Mouse (Mus musculus) midbrain, postnatal 0 days (tissue): Measurements from ENCODE around the gene Cpa4. TPM values are rescaled to one million over a fixed set of nuclear protein-coding genes. Genes with fewer than 3 reads are reported as not detected.

Experiments used
- ATAC-seq: fragments of 200-750 bp; cut with Nextera tagmentation; 2 replicates; pipeline ENCODE4 v1.8.0; 2017; ENCODE audit warnings: moderate number of reproducible peaks, mild to moderate bottlenecking, moderate TSS enrichment, moderate library complexity; ENCODE audit not compliant: low FRiP score
- DNase-seq: peaks from one replicate; pipeline ENCODE4 v3.0.0-alpha.2; 2015; ENCODE audit warnings: low spot score
- H3K27ac ChIP-seq: fragments of 300-500 bp; sonication (generic); 2 replicates; pipeline ENCODE4 v1.5.1; 2014; ENCODE audit warnings: low read depth, mild to moderate bottlenecking, low read length, mixed read lengths
- H3K27me3 ChIP-seq: fragments of 300-500 bp; sonication (generic); 2 replicates; pipeline ENCODE4 v1.6.1; 2014; ENCODE audit warnings: low read length, control low read depth, mixed read lengths; ENCODE audit not compliant: insufficient read depth
- H3K36me3 ChIP-seq: fragments of 300-500 bp; sonication (generic); 2 replicates; pipeline ENCODE4 v1.6.1; 2014; ENCODE audit warnings: low read length, control low read depth, mixed read lengths; ENCODE audit not compliant: insufficient read depth
- H3K4me1 ChIP-seq: fragments of 300-500 bp; sonication (generic); 2 replicates; pipeline ENCODE4 v1.6.1; 2014; ENCODE audit warnings: mild to moderate bottlenecking, control low read depth, antibody characterized with exemption, low read length, mixed read lengths; ENCODE audit not compliant: insufficient read depth
- H3K4me2 ChIP-seq: fragments of 300-500 bp; sonication (generic); 2 replicates; pipeline ENCODE4 v1.6.1; 2014; ENCODE audit warnings: low read depth, mild to moderate bottlenecking, low read length, mixed read lengths; ENCODE audit not compliant: poor library complexity, severe bottlenecking
- H3K4me3 ChIP-seq: fragments of 300-500 bp; sonication (generic); 2 replicates; pipeline ENCODE4 v1.5.1; 2014; ENCODE audit warnings: low read depth, mild to moderate bottlenecking, low read length, moderate library complexity
- H3K9ac ChIP-seq: fragments of 300-500 bp; sonication (generic); replicated peaks from 2 replicates; pipeline ENCODE4 v1.6.1; 2014; ENCODE audit warnings: mild to moderate bottlenecking, low read length, moderate library complexity, mixed read lengths; ENCODE audit not compliant: poor library complexity, severe bottlenecking
- H3K9me3 ChIP-seq: fragments of 300-500 bp; sonication (generic); 2 replicates; pipeline ENCODE4 v1.6.1; 2016; ENCODE audit warnings: low read length, control low read depth
- CTCF ChIP-seq: IDR thresholded peaks from 2 replicates; pipeline ENCODE4 v1.5.1; 2016; ENCODE audit warnings: antibody characterized with exemption, mild to moderate bottlenecking
- WGBS: fragments of 180-500 bp; shearing (Covaris S2); extraction: QIAGEN DNeasy Blood & Tissue Kit; methylation state at CpG from one replicate; pipeline ENCODE4 v1.1.7; 2014; 5-methylcytosine and 5-hydroxymethylcytosine counted together
- polyA plus RNA-seq: library from polyadenylated mRNA; unstranded; fragments of >200 nt; fragmentation: Nextera tagmentation; extraction: Ambion mirVana; gene quantifications from 2 replicates; pipeline ENCODE4 v1.2.1, GENCODE M21; 2015
- total RNA-seq: library from RNA; depleted of rRNA; stranded (reverse); fragments of >200 nt; gene quantifications from 2 replicates; pipeline ENCODE4 v1.2.3, GENCODE M21; 2014; rRNA removed

The Cpa4 gene
- total RNA-seq (0.42 and 0.49 TPM in 2 replicates), polyA plus RNA-seq (0.75 and 0.79 TPM in 2 replicates)

DNA sequence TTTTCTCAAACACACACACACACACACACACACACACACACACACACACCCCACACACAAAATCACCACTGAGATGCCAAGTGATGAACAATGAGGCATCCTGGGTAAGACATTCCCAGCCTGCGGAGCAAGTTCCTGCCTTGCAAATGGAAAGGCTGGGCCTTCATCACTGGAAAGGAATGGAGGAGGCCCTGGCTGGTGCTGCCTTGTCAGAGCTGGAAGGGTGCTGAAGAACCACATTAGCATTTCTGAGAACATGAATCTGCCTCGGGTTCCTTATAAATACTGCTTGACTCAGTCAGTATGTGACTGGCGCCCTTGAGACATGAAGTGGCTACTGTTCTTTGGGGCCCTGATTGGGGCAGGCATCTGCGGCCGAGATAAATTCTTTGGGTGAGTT lies at the start of gene Cpa4:
Gene Cpa4 (plus strand): TSS at position 301 of the 400 bp plus-strand sequence.
- Histone ChIP-seq H3K4me2 (no peak within 1 kb of the TSS), H3K27ac (no peak within 1 kb of the TSS), H3K36me3 (no peaks in the 10 kb centered on the region), H3K9ac (no peak within 1 kb of the TSS), H3K4me1 (0 out of 2 replicates have a peak, but pooled peaks cover 6% of the 10 kb centered on the region), H3K27me3 (no peaks in the 10 kb centered on the region), H3K9me3 (no peaks in the 10 kb centered on the region), H3K4me3 (no peak within 1 kb of the TSS)
- DNase-seq (no peak), ATAC-seq (no peak)
- 68% methylated on average over 5 of the region's 5 CpGs for WGBS
- TF ChIP-seq CTCF, result no peak

DNA sequence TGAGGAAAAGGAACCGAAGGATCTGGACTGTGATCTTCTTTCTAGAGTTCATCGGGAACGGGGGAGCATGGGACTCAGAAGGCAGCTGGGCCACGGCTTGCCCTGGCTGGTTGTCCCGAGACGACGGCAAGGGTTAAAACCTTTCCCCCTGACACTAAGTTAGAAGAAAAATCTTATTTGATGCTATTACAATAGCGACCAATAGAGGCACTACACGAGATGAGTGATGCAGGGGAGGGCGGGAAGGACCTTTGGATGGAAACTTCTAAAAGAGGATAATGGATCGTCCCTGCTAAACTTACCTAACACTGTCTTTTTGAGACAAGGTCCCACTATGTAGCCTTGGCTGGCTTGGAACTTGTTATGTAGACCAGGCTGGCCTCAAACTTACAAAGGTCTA lies 47.8 kb upstream of the Cpa4 start:
- Histone ChIP-seq H3K4me3 (no peak overlapping the region), H3K36me3 (no peaks in the 10 kb centered on the region), H3K9me3 (no peaks in the 10 kb centered on the region), H3K27me3 (no peaks in the 10 kb centered on the region), H3K9ac (no peak overlapping the region), H3K27ac (no peak overlapping the region), H3K4me1 (no peaks in the 10 kb centered on the region), H3K4me2 (no peak overlapping the region)
- no peak for TF ChIP-seq CTCF
- no peak for ATAC-seq
- WGBS, result 63% methylated on average over 11 of the region's 11 CpGs
- DNase-seq, result no peak

DNA sequence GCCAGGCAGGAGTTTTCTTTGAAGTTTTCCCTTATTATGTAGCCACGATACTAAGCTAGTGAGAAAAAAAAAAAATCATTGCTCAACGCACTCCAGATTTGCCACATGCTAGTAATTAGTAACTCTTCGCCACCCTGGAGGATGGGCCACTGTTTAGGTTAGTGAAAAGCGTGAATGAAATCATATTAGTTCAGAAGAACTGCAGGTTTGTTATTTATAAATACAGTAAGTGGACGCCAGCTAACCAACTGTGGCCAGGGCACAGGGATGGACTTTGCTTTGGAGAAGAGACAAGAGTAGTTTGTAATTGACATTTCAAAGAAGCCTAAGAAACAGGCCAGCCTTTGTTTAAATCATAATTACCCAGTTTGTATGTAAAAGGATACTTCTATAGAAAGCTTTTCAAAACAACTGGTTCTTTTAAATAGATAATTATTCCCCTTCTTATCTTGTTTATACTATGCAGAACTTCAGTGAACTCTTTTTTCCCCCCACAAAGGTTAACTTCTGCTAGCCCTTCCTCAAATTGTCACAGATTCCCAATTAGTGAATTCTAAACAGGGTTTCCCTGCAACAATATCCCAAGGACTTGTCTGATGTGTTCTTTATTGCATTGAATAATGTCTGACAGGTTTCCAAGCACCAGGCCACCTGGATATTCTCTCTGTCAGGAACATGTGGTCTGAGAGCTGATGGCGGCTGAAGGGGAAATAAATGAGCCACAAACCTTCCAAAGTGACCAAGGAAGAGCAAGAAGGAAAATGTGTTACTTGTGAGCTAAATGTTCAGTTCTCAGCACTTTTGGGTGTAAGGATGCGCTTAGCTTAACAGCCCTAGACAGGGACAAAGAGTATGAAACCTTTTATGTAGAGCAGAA lies 42.5 kb upstream of the Cpa4 start:
- Histone ChIP-seq H3K27ac (no peak overlapping the region), H3K36me3 (no peaks in the 10 kb centered on the region), H3K4me1 (peaks cover 2% of the 10 kb centered on the region; the same call in 1 of the 2 replicates), H3K4me3 (no peak overlapping the region), H3K4me2 (no peak overlapping the region), H3K9ac (no peak overlapping the region), H3K9me3 (no peaks in the 10 kb centered on the region), H3K27me3 (no peaks in the 10 kb centered on the region)
- ATAC-seq (no peak), DNase-seq (no peak)
- WGBS, result 56% methylated on average over 7 of the region's 7 CpGs
- no peak for TF ChIP-seq CTCF

DNA sequence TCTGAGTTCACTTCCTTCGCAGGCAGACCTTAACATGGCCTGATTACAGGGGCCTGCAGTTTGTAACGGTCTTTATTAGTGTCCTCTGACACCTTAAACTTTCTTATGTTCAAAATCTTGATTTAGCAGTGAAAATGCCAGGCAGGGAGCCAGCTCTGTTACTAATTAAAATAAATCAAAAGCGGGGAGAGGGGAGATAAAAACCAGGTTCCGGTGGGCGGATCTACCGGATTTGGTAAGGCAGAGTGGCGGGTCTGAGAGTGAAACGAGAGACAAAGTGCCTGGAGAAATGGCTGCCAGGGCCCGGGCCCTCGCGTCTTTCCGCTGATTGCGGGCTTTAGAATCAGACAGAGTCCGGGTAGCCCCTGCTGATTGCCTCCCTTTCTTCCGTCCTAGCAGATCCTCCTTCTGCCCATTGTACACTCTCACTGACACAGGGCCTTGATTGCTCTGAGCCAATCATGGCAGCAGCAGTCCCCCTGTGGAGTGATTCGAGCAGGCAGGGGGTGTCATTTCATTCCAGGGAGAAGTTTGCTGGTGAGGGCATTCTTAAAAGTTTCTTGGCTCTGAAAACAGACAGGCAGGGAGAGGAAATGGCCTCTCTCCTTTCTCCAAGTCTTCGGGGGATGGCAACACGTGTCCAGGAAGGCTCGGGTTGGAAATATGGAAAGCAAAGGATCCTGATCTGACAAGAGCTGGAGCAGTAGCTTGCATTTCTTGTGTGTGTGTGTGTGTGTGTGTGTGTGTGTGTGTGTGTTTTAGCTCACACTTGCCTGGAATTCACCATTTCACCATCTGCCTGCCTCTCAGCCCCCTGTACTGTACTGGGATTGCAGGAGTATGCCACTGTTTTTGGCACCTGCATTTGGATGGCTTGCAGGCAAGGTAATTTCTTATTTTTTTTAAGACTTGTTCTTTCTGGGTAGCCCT lies 41.3 kb upstream of the Cpa4 start:
- Histone ChIP-seq H3K9ac (no peak overlapping the region), H3K9me3 (no peaks in the 10 kb centered on the region), H3K36me3 (no peaks in the 10 kb centered on the region), H3K4me3 (no peak overlapping the region), H3K27ac (peak overlapping the region; percentile 4; the same call in 1 of the 2 replicates), H3K4me2 (peak overlapping the region; percentile 34), H3K4me1 (peaks cover 2% of the 10 kb centered on the region; the same call in 1 of the 2 replicates), H3K27me3 (no peaks in the 10 kb centered on the region)
- peak; percentile 8; the same call in 1 of the 2 replicates for TF ChIP-seq CTCF
- DNase-seq, result peak; percentile 31
- 12% methylated on average over 19 of the region's 19 CpGs for WGBS
- ATAC-seq, result no peak

DNA sequence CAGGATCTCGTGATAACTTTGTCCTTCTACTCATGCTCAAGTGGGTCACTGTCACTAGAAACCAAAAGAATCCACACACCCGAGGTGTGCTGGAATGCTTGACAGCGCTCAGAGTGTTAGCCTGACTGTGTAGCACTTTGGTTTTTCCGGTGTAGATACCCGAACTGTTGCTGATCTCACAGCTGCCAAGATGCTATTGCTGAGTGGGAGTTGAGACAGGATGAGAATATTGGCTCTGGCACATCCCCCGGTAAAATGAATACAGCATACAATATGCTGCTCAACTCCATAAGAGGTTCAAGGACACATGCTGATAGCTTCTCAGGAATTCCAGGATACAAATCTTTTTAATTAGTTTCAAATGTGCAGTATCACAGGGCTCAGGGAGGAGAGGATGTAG lies 39.4 kb upstream of the Cpa4 start:
- no peak for TF ChIP-seq CTCF
- no peak overlapping the region for H3K4me3 ChIP-seq
- DNase-seq (no peak), ATAC-seq (no peak)
- peaks cover 2% of the 10 kb centered on the region; the same call in 1 of the 2 replicates for H3K4me1 ChIP-seq
- H3K4me2 ChIP-seq, result no peak overlapping the region
- WGBS, result 70% methylated on average over 6 of the region's 6 CpGs
- H3K27me3 ChIP-seq, result no peaks in the 10 kb centered on the region
- H3K27ac ChIP-seq, result no peak overlapping the region
- no peaks in the 10 kb centered on the region for H3K36me3 ChIP-seq
- H3K9ac ChIP-seq, result no peak overlapping the region
- H3K9me3 ChIP-seq, result no peaks in the 10 kb centered on the region
